Mouse (Mus musculus) spleen, adult 2 months (tissue): ENCODE measurements at regions not wholly inside any gene's neighbourhood (a gene's known extent, or its start where the extent isn't known, plus 50 kb on each side); places are given as distances from the start of the nearest gene placed in this dataset.

Source experiments
- CTCF ChIP-seq: fragments of 200-500 bp; IDR thresholded peaks from 2 replicates; pipeline ENCODE4 v1.5.1; 2011; ENCODE audit warnings: mild to moderate bottlenecking, inconsistent platforms; ENCODE audit not compliant: insufficient read depth, insufficient read length, insufficient replicate concordance; ENCODE audit errors: extremely low read depth
- POLR2A ChIP-seq: fragments of 200-500 bp; IDR thresholded peaks from 2 replicates; pipeline ENCODE4 v1.6.1; 2011; ENCODE audit warnings: low read depth, low read length, inconsistent platforms

- TF ChIP-seq CTCF = no peak
- TF ChIP-seq POLR2A = no peak
These were observed 61.8 kb downstream of the Csl start for GRCm38 (mm10) chr10:99697696-99698095.
